Mouse (Mus musculus) heart, embryonic 14.5 days (tissue): ENCODE data around the gene Tmem258. TPM values are rescaled to one million over a fixed set of nuclear protein-coding genes. Genes with fewer than 3 reads are reported as not detected.

ENCODE experiments used
- ATAC-seq: fragments of 200-750 bp; cut with Nextera tagmentation; 2 replicates; pipeline ENCODE4 v1.8.0; 2017; ENCODE audit warnings: low read depth, moderate TSS enrichment; ENCODE audit not compliant: insufficient number of reproducible peaks, insufficient read depth, low FRiP score
- H3K27ac ChIP-seq, 2 experiments: fragments of 200-500 bp in 1 of 2; fragments of 300-500 bp in 1 of 2; sonication (generic) in 1 of 2; replicated peaks in 1 of 2; 2 replicates each; pipeline ENCODE4 v1.5.1; 2012 to 2014; ENCODE audit warnings: low read depth in 2 of 2, low read length in 2 of 2, control low read depth in 1 of 2, mild to moderate bottlenecking in 1 of 2, mixed read lengths in 1 of 2; ENCODE audit not compliant: control insufficient read depth in 1 of 2, insufficient read depth in 1 of 2
- H3K27me3 ChIP-seq: fragments of 300-500 bp; sonication (generic); 2 replicates; pipeline ENCODE4 v1.6.1; 2014; ENCODE audit warnings: mild to moderate bottlenecking, low read length, control low read depth; ENCODE audit not compliant: control insufficient read depth, insufficient read depth
- H3K36me3 ChIP-seq: fragments of 300-500 bp; sonication (generic); 2 replicates; pipeline ENCODE4 v1.6.1; 2014; ENCODE audit warnings: mild to moderate bottlenecking, control low read depth, low read length, mixed read lengths; ENCODE audit not compliant: control insufficient read depth, insufficient read depth
- H3K4me1 ChIP-seq, 2 experiments: fragments of 200-500 bp in 1 of 2; fragments of 300-500 bp in 1 of 2; sonication (generic) in 1 of 2; 2 replicates each; pipeline ENCODE4 v1.6.1; 2012 to 2014; ENCODE audit warnings: low read length in 2 of 2, control low read depth in 1 of 2, mixed read lengths in 1 of 2; ENCODE audit not compliant: control insufficient read depth in 2 of 2, insufficient read depth in 2 of 2
- H3K4me2 ChIP-seq: fragments of 300-500 bp; sonication (generic); 2 replicates; pipeline ENCODE4 v1.6.1; 2014; ENCODE audit warnings: mild to moderate bottlenecking, low read length
- H3K4me3 ChIP-seq, 2 experiments: fragments of 200-500 bp in 1 of 2; fragments of 300-500 bp in 1 of 2; sonication (generic) in 1 of 2; 2 replicates each; pipeline ENCODE4 v1.5.1; 2012 to 2014; ENCODE audit warnings: low read length in 2 of 2, mild to moderate bottlenecking in 2 of 2, control low read depth in 1 of 2, low read depth in 1 of 2, moderate library complexity in 1 of 2; ENCODE audit not compliant: control insufficient read depth in 1 of 2, insufficient read depth in 1 of 2
- H3K9ac ChIP-seq: fragments of 300-500 bp; sonication (generic); 2 replicates; pipeline ENCODE4 v1.6.1; 2014; ENCODE audit warnings: mild to moderate bottlenecking, low read length
- H3K9me3 ChIP-seq: fragments of 300-500 bp; sonication (generic); 2 replicates; pipeline ENCODE4 v1.6.1; 2016; ENCODE audit warnings: low read length, control low read depth; ENCODE audit not compliant: control insufficient read depth
- WGBS: fragments of 180-500 bp; shearing (Covaris S2); extraction: QIAGEN DNeasy Blood & Tissue Kit; methylation state at CpG from one replicate; pipeline ENCODE4 v1.1.7; 2014; 5-methylcytosine and 5-hydroxymethylcytosine counted together
- polyA plus RNA-seq: library from polyadenylated mRNA; unstranded; fragments of >200 nt; fragmentation: Nextera tagmentation; extraction: Ambion mirVana; gene quantifications from 2 replicates; pipeline ENCODE4 v1.2.1, GENCODE M21; 2014

Tmem258 gene
- polyA plus RNA-seq, 1 experiment from 2014 or later, result 491 TPM

GRCm38 (mm10) chr19:10238477-10238876 is 34.7 kb downstream of the Tmem258 start:
- Histone ChIP-seq H3K9me3 (no peaks in the 10 kb centered on the region), H3K4me1 (peaks cover 0 to 5% of the 10 kb centered on the region in 2 experiments; a peak in 1 of 4 replicates), H3K9ac (no peak overlapping the region), H3K4me3 (no peak overlapping the region), H3K4me2 (peak overlapping the region; percentile 82; the same call in 1 of the 2 replicates), H3K27ac (peak overlapping the region in 1 of 2 experiments; percentile 61; a peak in 1 of 4 replicates), H3K27me3 (peaks cover 14% of the 10 kb centered on the region; the same call in 1 of the 2 replicates), H3K36me3 (no peaks in the 10 kb centered on the region)
- 32% methylated on average over 3 of the region's 3 CpGs for WGBS
- peak; percentile 33; the same call in 1 of the 2 replicates for ATAC-seq

GRCm38 (mm10) chr19:10239419-10239818 is 35.6 kb downstream of the Tmem258 start:
- Histone ChIP-seq H3K4me1 (peaks cover 0 to 5% of the 10 kb centered on the region in 2 experiments; a peak in 1 of 4 replicates), H3K27me3 (peaks cover 14% of the 10 kb centered on the region; the same call in 1 of the 2 replicates), H3K36me3 (no peaks in the 10 kb centered on the region), H3K4me3 (peak overlapping the region; percentile 51 to 67; a peak in 3 of 4 replicates), H3K4me2 (peak overlapping the region; percentile 82), H3K27ac (peak overlapping the region; percentile 30 to 40; a peak in 1 of 4 replicates), H3K9ac (peak overlapping the region; percentile 71; the same call in 1 of the 2 replicates), H3K9me3 (no peaks in the 10 kb centered on the region)
- WGBS, result 39% methylated on average over 2 of the region's 2 CpGs
- ATAC-seq, result no peak

GRCm38 (mm10) chr19:10239975-10240653 is 36.3 kb downstream of the Tmem258 start:
- H3K36me3 ChIP-seq, result no peaks in the 10 kb centered on the region
- H3K9ac ChIP-seq, result peak overlapping the region; percentile 71
- peaks cover 14% of the 10 kb centered on the region; the same call in 1 of the 2 replicates for H3K27me3 ChIP-seq
- 2% methylated on average over 26 of the region's 26 CpGs for WGBS
- peak overlapping the region; percentile 27 to 47; a peak in 2 of 4 replicates for H3K27ac ChIP-seq
- peak overlapping the region; percentile 51 to 67 for H3K4me3 ChIP-seq
- no peak for ATAC-seq
- H3K4me1 ChIP-seq, result peaks cover 0 to 5% of the 10 kb centered on the region in 2 experiments; a peak in 1 of 4 replicates
- H3K9me3 ChIP-seq, result no peaks in the 10 kb centered on the region
- H3K4me2 ChIP-seq, result peak overlapping the region; percentile 82

GRCm38 (mm10) chr19:10240654-10241305 is 37.0 kb downstream of the Tmem258 start, which contains the start of gene Myrf:
Myrf (minus strand) TSS chr19:10240748.
- H3K9me3 ChIP-seq, result no peaks in the 10 kb centered on the region
- 7% methylated on average over 43 of the region's 43 CpGs for WGBS
- peak within 1 kb of the TSS; percentile 27 to 47; a peak in 2 of 4 replicates for H3K27ac ChIP-seq
- H3K4me3 ChIP-seq, result peak within 1 kb of the TSS; percentile 51 to 67
- peak within 1 kb of the TSS; percentile 82 for H3K4me2 ChIP-seq
- H3K36me3 ChIP-seq, result no peaks in the 10 kb centered on the region
- H3K9ac ChIP-seq, result peak within 1 kb of the TSS; percentile 71
- peaks cover 0 to 5% of the 10 kb centered on the region in 2 experiments; a peak in 1 of 4 replicates for H3K4me1 ChIP-seq
- peak; percentile 62 for ATAC-seq
- peaks cover 14% of the 10 kb centered on the region; the same call in 1 of the 2 replicates for H3K27me3 ChIP-seq

- Histone ChIP-seq H3K4me2 (no peak overlapping the region), H3K9me3 (no peaks in the 10 kb centered on the region), H3K27ac (no peak overlapping the region), H3K36me3 (no peaks in the 10 kb centered on the region), H3K4me3 (no peak overlapping the region), H3K4me1 (peaks cover 11 to 15% of the 10 kb centered on the region in 2 experiments), H3K9ac (no peak overlapping the region), H3K27me3 (peaks cover 14% of the 10 kb centered on the region; the same call in 1 of the 2 replicates)
- ATAC-seq, result no peak
- WGBS, result 29% methylated on average over 8 of the region's 8 CpGs
Measured at GRCm38 (mm10) chr19:10242916-10243315, 39.1 kb downstream of the Tmem258 start.

- no peak overlapping the region for H3K9ac ChIP-seq
- no peaks in the 10 kb centered on the region for H3K9me3 ChIP-seq
- H3K4me2 ChIP-seq, result no peak overlapping the region
- H3K4me3 ChIP-seq, result no peak overlapping the region
- no peak overlapping the region for H3K27ac ChIP-seq
- peaks cover 20% of the 10 kb centered on the region; the same call in 1 of the 2 replicates for H3K27me3 ChIP-seq
- H3K4me1 ChIP-seq, result peaks cover 16 to 18% of the 10 kb centered on the region in 2 experiments
- ATAC-seq, result no peak
- no peaks in the 10 kb centered on the region for H3K36me3 ChIP-seq
- whole genome bisulfite sequencing, result 3% methylated on average over 3 of the region's 3 CpGs
Measured at GRCm38 (mm10) chr19:10244183-10244582, 40.4 kb downstream of the Tmem258 start.

GRCm38 (mm10) chr19:10247165-10247564 is 43.4 kb downstream of the Tmem258 start:
- ATAC-seq, result no peak
- H3K36me3 ChIP-seq, result no peaks in the 10 kb centered on the region
- H3K4me1 ChIP-seq, result peaks cover 15 to 16% of the 10 kb centered on the region in 2 experiments
- H3K27me3 ChIP-seq, result peaks cover 15% of the 10 kb centered on the region
- H3K4me2 ChIP-seq, result no peak overlapping the region
- no peak overlapping the region for H3K27ac ChIP-seq
- no peak overlapping the region for H3K4me3 ChIP-seq
- 0 out of 2 replicates have a peak overlapping the region, but pooled peaks have one; percentile 25 for H3K9ac ChIP-seq
- H3K9me3 ChIP-seq, result no peaks in the 10 kb centered on the region
- 17% methylated on average over 6 of the region's 6 CpGs for WGBS
